Mouse (Mus musculus): ENCODE measurements around the gene Fmnl2.
A peak's percentile ranks its signal among the peaks of the same experiment; 100 is the strongest.

The Fmnl2 gene

GRCm38 (mm10) chr2:53121797-53122196 lies 264.1 kb downstream of the Fmnl2 start:
- peak; percentile 10 for DNase-seq

GRCm38 (mm10) chr2:53125998-53126397 lies 268.3 kb downstream of the Fmnl2 start:
- no peak for DNase-seq

GRCm38 (mm10) chr2:53129070-53129469 lies 271.4 kb downstream of the Fmnl2 start:
- DNase-seq: no peak

GRCm38 (mm10) chr2:53131567-53131966 lies 273.9 kb downstream of the Fmnl2 start:
- DNase-seq: no peak

- no peak for DNase-seq
Observed at GRCm38 (mm10) chr2:53146852-53147251, 289.2 kb downstream of the Fmnl2 start.

GRCm38 (mm10) chr2:53173966-53174365 lies 316.3 kb downstream of the Fmnl2 start:
- DNase-seq: no peak

- no peak for DNase-seq
Observed at GRCm38 (mm10) chr2:53178966-53179365, 321.3 kb downstream of the Fmnl2 start.

- DNase-seq: no peak
Observed at GRCm38 (mm10) chr2:53179876-53180275, 322.2 kb downstream of the Fmnl2 start.
